Mouse (Mus musculus): ENCODE measurements around the gene D1Pas1. TPM values are rescaled to one million over a fixed set of nuclear protein-coding genes. Genes with fewer than 3 reads are reported as not detected.

The D1Pas1 gene
- polyA plus RNA-seq, 1 experiment from 2014 or later: not detected

GRCm38 (mm10) chr1:187016116-187016515 lies 48.9 kb downstream of the D1Pas1 start:
- 59% methylated on average over 4 of the region's 4 CpGs for WGBS
- no peak for ATAC-seq (ENCODE audit: low FRiP score, low TSS enrichment)
- no peak overlapping the region for H3K4me2 ChIP-seq (replicated peaks; ENCODE audit: low read depth, low read length)
- H3K4me1 ChIP-seq (ENCODE audit: control insufficient read depth, insufficient read depth, low read length): 0 out of 2 replicates have a peak, but pooled peaks cover 5% of the 10 kb centered on the region
- no peaks in the 10 kb centered on the region for H3K9me3 ChIP-seq (ENCODE audit: control insufficient read depth, low read length)
- no peaks in the 10 kb centered on the region for H3K27me3 ChIP-seq (ENCODE audit: control insufficient read depth, insufficient read depth, low read length)
- H3K27ac ChIP-seq (ENCODE audit: low read depth, low read length): no peak overlapping the region
- H3K36me3 ChIP-seq (ENCODE audit: control insufficient read depth, insufficient read depth, low read length): no peaks in the 10 kb centered on the region
- H3K4me3 ChIP-seq (ENCODE audit: low read length): no peak overlapping the region
- H3K9ac ChIP-seq (ENCODE audit: low read depth, low read length): no peak overlapping the region

- H3K4me3 ChIP-seq (ENCODE audit: low read length): no peak overlapping the region
- no peaks in the 10 kb centered on the region for H3K36me3 ChIP-seq (ENCODE audit: control insufficient read depth, insufficient read depth, low read length)
- WGBS: 75% methylated on average over 7 of the region's 7 CpGs
- 0 out of 2 replicates have a peak, but pooled peaks cover 5% of the 10 kb centered on the region for H3K4me1 ChIP-seq (ENCODE audit: control insufficient read depth, insufficient read depth, low read length)
- H3K4me2 ChIP-seq (replicated peaks; ENCODE audit: low read depth, low read length): no peak overlapping the region
- no peak for ATAC-seq (ENCODE audit: low FRiP score, low TSS enrichment)
- no peaks in the 10 kb centered on the region for H3K9me3 ChIP-seq (ENCODE audit: control insufficient read depth, low read length)
- no peak overlapping the region for H3K27ac ChIP-seq (ENCODE audit: low read depth, low read length)
- H3K27me3 ChIP-seq (ENCODE audit: control insufficient read depth, insufficient read depth, low read length): no peaks in the 10 kb centered on the region
- H3K9ac ChIP-seq (ENCODE audit: low read depth, low read length): no peak overlapping the region
Measured at GRCm38 (mm10) chr1:187020011-187020410, 52.8 kb downstream of the D1Pas1 start.

Other genes starting within 250 kb of the D1Pas1 start
- gene Rrp15, start 218.1 kb upstream of the D1Pas1 start, polyA plus RNA-seq (2014; fragmentation: Nextera tagmentation; extraction: Ambion mirVana): 86.7 and 116 TPM in 2 replicates
- 0.84 and 1.5 TPM in 2 replicates for gene Spata17, start 248.0 kb downstream of the D1Pas1 start, polyA plus RNA-seq (2014; fragmentation: Nextera tagmentation; extraction: Ambion mirVana)
- gene Gpatch2, start 248.1 kb downstream of the D1Pas1 start, polyA plus RNA-seq (2014; fragmentation: Nextera tagmentation; extraction: Ambion mirVana): 14.0 and 23.2 TPM in 2 replicates

All from kidney, embryonic 14.5 days (tissue).